Mouse (Mus musculus) adrenal gland, postnatal 14 days (tissue): ENCODE measurements around the gene Nemp2. TPM values are rescaled to one million over a fixed set of nuclear protein-coding genes. Genes with fewer than 3 reads are reported as not detected.
A peak's percentile ranks its signal among the peaks of the same experiment; 100 is the strongest.
"Not testable (repeated sequence)": the region's sequence is repeated elsewhere in the genome, so short reads cannot be mapped to it uniquely, and the experiment has no call there.

ENCODE experiments used
- DNase-seq: peaks from one replicate; pipeline ENCODE4 v3.0.0; 2021; ENCODE audit warnings: mixed read lengths
- total RNA-seq: library from RNA; stranded (reverse); gene quantifications from 2 replicates; pipeline ENCODE4 v1.2.3, GENCODE M21; 2021

Nemp2 gene
- total RNA-seq, 1 experiment from 2014 or later, result 3.2 TPM

DNA sequence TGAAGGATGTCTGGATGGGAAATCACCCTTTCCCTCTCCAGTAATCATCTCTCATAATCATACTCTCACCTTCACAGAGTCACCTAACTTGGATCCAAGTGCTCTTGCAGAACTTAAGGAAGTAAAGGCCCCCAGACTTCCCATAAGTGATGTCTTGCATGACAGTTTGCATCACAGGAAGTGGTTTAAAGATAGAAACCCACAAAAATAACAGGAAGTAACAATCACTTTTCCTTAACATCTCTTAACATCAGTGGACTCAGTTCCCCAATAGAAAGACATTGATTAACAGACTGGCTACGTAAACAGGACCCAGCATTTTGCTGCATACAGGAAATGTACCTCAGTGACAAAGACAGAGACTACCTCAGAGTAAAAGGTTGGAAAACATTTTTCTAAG lies 22.9 kb downstream of the Nemp2 start:
- DNase-seq, result no peak

GRCm38 (mm10) chr1:52655153-52655552 lies 24.6 kb downstream of the Nemp2 start:
- peak; percentile 9 for DNase-seq

GRCm38 (mm10) chr1:52658160-52658559 lies 27.7 kb downstream of the Nemp2 start:
- DNase-seq, result no peak

DNA sequence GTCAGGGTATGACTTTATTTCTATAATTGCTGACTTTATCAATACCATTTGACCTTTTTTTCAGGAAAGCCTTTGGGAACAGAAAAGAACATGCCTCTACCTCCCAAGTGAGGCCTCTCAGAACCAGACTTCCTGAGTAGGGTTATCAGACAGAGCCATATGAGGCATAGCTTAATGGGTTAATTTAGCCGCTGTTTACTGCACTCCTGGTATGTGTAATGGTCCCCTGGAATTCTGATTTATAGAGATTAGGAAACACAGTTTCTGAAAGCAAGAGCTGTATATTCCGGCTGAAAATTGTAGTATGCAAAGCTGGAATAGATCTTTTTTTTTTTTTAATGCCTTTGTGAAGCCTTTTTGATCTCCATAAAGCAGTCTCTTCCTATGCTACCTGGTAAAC lies 29.8 kb downstream of the Nemp2 start:
- DNase-seq, result no peak

DNA sequence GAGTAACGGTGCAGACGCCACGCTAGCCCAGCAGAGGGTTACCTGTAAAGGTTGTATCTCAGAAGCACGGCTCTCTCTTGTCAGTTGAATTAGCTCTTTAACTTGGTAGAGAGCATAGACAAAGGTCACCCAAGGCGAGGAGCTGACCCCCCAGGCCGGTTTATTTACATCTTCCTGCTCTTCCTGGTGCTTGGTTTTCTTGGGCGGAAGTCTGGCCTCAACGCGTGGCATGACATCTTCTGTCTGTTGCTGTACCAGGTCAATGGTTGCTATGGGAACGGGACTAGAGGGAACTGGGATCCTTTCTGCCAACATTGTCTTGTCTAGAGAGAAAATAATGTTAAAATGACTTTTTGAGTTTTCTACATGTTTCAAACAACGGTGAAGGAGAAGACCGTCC lies 30.3 kb downstream of the Nemp2 start:
- no peak for DNase-seq

DNA sequence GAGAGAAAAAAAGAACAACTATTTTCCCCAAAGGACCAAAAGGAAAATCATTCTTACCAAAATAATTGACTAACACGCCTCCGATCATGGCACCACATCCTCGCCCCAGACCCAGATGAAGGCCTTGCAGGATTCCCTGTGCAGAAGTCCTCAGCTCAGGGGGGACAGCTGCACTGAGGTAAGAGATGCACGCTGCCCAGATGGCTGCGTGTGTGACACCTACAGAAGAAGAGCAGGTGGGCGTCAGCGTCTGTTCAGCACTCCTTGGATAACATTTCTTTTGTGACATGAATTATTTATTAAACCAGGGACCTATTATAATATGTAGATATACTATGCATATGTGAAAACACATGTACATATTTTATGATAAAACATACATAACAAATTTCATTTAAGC lies 32.7 kb downstream of the Nemp2 start:
- no peak for DNase-seq

- no peak for DNase-seq
Observed at GRCm38 (mm10) chr1:52668743-52669323, 38.3 kb downstream of the Nemp2 start.

GRCm38 (mm10) chr1:52669931-52670330 lies 39.4 kb downstream of the Nemp2 start:
- DNase-seq, result no peak

DNA sequence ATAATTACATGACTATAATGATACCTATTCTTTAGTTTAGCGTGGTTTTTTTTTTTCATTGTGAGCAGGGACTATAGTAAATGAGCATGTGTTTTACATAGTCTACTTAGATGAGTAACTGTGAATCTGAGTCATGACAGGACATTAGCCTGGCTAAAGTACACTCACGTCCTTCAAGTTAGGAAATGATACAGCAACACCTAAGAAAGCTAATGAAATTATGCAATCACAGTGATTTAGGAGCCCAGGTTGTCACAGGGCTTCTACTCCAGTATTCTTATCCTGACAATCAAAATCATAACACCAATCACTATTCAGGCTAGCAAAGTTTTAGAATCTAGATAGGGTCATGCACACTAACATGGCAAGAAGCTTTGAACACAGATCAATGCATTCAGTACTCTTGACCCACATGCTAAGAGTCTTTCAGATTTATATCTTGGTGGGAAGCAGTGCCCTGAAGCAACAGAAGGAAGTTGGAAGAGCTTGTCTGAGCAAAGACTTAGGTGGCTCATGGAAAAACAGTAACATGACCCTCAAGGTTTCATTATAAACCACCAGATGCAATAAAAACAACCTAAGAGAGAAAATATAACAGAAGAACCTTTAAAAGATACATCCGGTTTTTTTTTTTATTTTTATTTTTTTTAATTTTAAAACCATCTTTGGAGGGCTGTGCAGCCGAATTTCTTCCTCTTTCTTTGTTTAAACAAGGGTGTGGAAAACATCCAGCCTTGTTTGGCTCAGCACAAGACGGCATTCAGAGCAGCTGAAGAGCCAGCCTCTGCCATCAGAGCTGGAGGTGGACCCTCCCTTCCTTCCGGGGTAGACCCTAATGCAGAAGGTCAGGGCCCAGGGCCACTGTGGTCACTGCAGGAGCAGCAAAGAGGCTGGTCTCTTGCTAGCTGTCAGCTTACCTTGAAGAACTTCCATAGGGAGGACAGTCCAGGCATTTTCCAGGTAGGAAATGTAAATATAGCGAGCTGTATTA lies 45.4 kb downstream of the Nemp2 start:
- no peak for DNase-seq

GRCm38 (mm10) chr1:52676621-52677020 lies 46.1 kb downstream of the Nemp2 start:
- DNase-seq, result peak; percentile 63

DNA sequence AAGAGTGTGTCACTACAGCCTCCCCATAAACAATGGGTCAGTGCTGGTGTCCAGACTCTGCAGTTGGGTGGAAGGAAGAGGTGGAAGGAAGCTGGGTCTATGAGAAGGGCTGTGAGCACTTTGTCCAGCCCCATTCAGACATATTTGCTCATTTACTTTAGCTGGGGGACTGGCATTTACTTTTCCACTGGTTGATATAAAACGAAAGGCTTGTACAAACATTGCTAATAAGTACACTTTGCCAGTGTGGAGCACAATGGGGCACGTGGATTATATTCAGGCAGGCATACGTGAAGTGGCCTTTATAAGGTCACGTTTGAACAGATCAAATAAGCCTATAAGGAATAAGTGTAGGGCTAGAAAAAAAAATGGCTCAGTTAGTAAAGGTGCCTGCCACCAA lies 53.0 kb downstream of the Nemp2 start:
- no peak for DNase-seq

DNA sequence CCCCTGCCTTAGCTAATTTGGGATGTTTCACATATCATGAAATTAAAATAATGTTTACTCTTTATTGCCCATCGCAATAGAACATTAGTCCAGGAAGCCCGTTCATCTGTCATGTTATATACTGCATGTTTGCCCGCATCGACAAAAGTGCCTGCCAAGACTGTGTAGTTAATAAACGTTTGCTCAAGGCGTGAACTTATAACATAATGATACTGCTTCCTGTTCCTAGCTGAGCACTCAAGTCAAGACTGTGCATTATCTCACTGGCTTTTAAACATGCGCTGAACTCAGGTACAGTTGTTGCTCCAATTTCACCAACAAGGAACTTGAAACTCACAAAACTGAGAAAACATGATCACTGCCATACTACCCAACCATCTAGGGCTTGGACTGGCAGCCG lies 57.1 kb downstream of the Nemp2 start:
- DNase-seq, result no peak

- DNase-seq, result not testable (repeated sequence)
Observed at GRCm38 (mm10) chr1:52694456-52694855, 64.0 kb downstream of the Nemp2 start.

Other genes with a start within 250 kb of the Nemp2 start
- gene Nab1, start 130.0 kb upstream of the Nemp2 start, total RNA-seq, result 52.5 and 58.7 TPM in 2 replicates
- gene Mfsd6, start 96.8 kb downstream of the Nemp2 start, total RNA-seq, result 16.4 and 18.4 TPM in 2 replicates
- 33.2 and 36.4 TPM in 2 replicates for gene Inpp1, start 187.0 kb downstream of the Nemp2 start, total RNA-seq
- 109 and 120 TPM in 2 replicates for gene Hibch, start 214.2 kb downstream of the Nemp2 start, total RNA-seq